Mouse (Mus musculus) heart, embryonic 14.5 days (tissue): Measurements from ENCODE around the gene Dpp10. TPM values are rescaled to one million over a fixed set of nuclear protein-coding genes. Genes with fewer than 3 reads are reported as not detected.

Experiments used
- ATAC-seq: fragments of 200-750 bp; cut with Nextera tagmentation; 2 replicates; pipeline ENCODE4 v1.8.0; 2017; ENCODE audit warnings: low read depth, moderate TSS enrichment; ENCODE audit not compliant: insufficient number of reproducible peaks, insufficient read depth, low FRiP score
- H3K27ac ChIP-seq, 2 experiments: fragments of 200-500 bp in 1 of 2; fragments of 300-500 bp in 1 of 2; sonication (generic) in 1 of 2; replicated peaks in 1 of 2; 2 replicates each; pipeline ENCODE4 v1.5.1; 2012 to 2014; ENCODE audit warnings: low read depth in 2 of 2, low read length in 2 of 2, control low read depth in 1 of 2, mild to moderate bottlenecking in 1 of 2, mixed read lengths in 1 of 2; ENCODE audit not compliant: control insufficient read depth in 1 of 2, insufficient read depth in 1 of 2
- H3K27me3 ChIP-seq: fragments of 300-500 bp; sonication (generic); 2 replicates; pipeline ENCODE4 v1.6.1; 2014; ENCODE audit warnings: mild to moderate bottlenecking, low read length, control low read depth; ENCODE audit not compliant: control insufficient read depth, insufficient read depth
- H3K36me3 ChIP-seq: fragments of 300-500 bp; sonication (generic); 2 replicates; pipeline ENCODE4 v1.6.1; 2014; ENCODE audit warnings: mild to moderate bottlenecking, control low read depth, low read length, mixed read lengths; ENCODE audit not compliant: control insufficient read depth, insufficient read depth
- H3K4me1 ChIP-seq, 2 experiments: fragments of 200-500 bp in 1 of 2; fragments of 300-500 bp in 1 of 2; sonication (generic) in 1 of 2; 2 replicates each; pipeline ENCODE4 v1.6.1; 2012 to 2014; ENCODE audit warnings: low read length in 2 of 2, control low read depth in 1 of 2, mixed read lengths in 1 of 2; ENCODE audit not compliant: control insufficient read depth in 2 of 2, insufficient read depth in 2 of 2
- H3K4me2 ChIP-seq: fragments of 300-500 bp; sonication (generic); 2 replicates; pipeline ENCODE4 v1.6.1; 2014; ENCODE audit warnings: mild to moderate bottlenecking, low read length
- H3K4me3 ChIP-seq, 2 experiments: fragments of 200-500 bp in 1 of 2; fragments of 300-500 bp in 1 of 2; sonication (generic) in 1 of 2; 2 replicates each; pipeline ENCODE4 v1.5.1; 2012 to 2014; ENCODE audit warnings: low read length in 2 of 2, mild to moderate bottlenecking in 2 of 2, control low read depth in 1 of 2, low read depth in 1 of 2, moderate library complexity in 1 of 2; ENCODE audit not compliant: control insufficient read depth in 1 of 2, insufficient read depth in 1 of 2
- H3K9ac ChIP-seq: fragments of 300-500 bp; sonication (generic); 2 replicates; pipeline ENCODE4 v1.6.1; 2014; ENCODE audit warnings: mild to moderate bottlenecking, low read length
- H3K9me3 ChIP-seq: fragments of 300-500 bp; sonication (generic); 2 replicates; pipeline ENCODE4 v1.6.1; 2016; ENCODE audit warnings: low read length, control low read depth; ENCODE audit not compliant: control insufficient read depth
- WGBS: fragments of 180-500 bp; shearing (Covaris S2); extraction: QIAGEN DNeasy Blood & Tissue Kit; methylation state at CpG from one replicate; pipeline ENCODE4 v1.1.7; 2014; 5-methylcytosine and 5-hydroxymethylcytosine counted together
- polyA plus RNA-seq: library from polyadenylated mRNA; unstranded; fragments of >200 nt; fragmentation: Nextera tagmentation; extraction: Ambion mirVana; gene quantifications from 2 replicates; pipeline ENCODE4 v1.2.1, GENCODE M21; 2014

Dpp10 gene
- polyA plus RNA-seq, 1 experiment from 2014 or later = 0.12 TPM

GRCm38 (mm10) chr1:123707292-123707691 is 338.1 kb downstream of the Dpp10 start:
- 74% methylated on average over 3 of the region's 3 CpGs for WGBS
- Histone ChIP-seq H3K36me3 (no peaks in the 10 kb centered on the region), H3K27me3 (no peaks in the 10 kb centered on the region), H3K4me3 (no peak overlapping the region), H3K9ac (no peak overlapping the region), H3K4me2 (no peak overlapping the region), H3K27ac (no peak overlapping the region), H3K9me3 (no peaks in the 10 kb centered on the region), H3K4me1 (no peaks in the 10 kb centered on the region)
- no peak for ATAC-seq

GRCm38 (mm10) chr1:123658409-123658808 is 386.9 kb downstream of the Dpp10 start:
- Histone ChIP-seq H3K36me3 (no peaks in the 10 kb centered on the region), H3K27me3 (no peaks in the 10 kb centered on the region), H3K9me3 (no peaks in the 10 kb centered on the region), H3K4me3 (no peak overlapping the region), H3K9ac (no peak overlapping the region), H3K27ac (no peak overlapping the region), H3K4me2 (no peak overlapping the region), H3K4me1 (0 out of 4 replicates have a peak, but pooled peaks cover 0 to 5% of the 10 kb centered on the region in 2 experiments)
- 66% methylated on average over 2 of the region's 2 CpGs for WGBS
- no peak for ATAC-seq

DNA sequence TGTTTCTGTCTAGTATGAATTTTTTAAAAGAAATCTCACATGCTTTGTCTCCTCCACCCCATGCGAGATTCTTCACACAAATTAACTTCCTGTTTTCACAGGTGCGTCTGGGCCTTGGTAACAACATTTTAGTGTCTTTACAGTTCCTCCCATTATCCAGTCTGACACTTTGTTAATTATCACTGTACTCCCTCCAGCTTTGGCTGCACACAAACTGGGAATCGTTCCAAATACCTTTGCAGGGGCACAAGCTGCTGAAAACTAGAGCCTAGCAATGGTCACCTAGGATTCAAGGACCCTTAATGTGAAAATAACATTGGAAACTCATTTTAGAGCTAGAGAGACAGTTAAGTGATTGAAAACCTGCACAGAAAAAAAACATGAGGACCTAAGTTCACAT is 388.8 kb downstream of the Dpp10 start:
- H3K9me3 ChIP-seq = no peaks in the 10 kb centered on the region
- 43% methylated on average over 3 of the region's 3 CpGs for WGBS
- H3K27me3 ChIP-seq = no peaks in the 10 kb centered on the region
- no peaks in the 10 kb centered on the region for H3K36me3 ChIP-seq
- no peak overlapping the region for H3K4me2 ChIP-seq
- 0 out of 4 replicates have a peak, but pooled peaks cover 0 to 5% of the 10 kb centered on the region in 2 experiments for H3K4me1 ChIP-seq
- no peak for ATAC-seq
- H3K9ac ChIP-seq = no peak overlapping the region
- no peak overlapping the region for H3K27ac ChIP-seq
- H3K4me3 ChIP-seq = no peak overlapping the region

- Histone ChIP-seq H3K27ac (no peak overlapping the region), H3K4me3 (no peak overlapping the region), H3K4me1 (no peaks in the 10 kb centered on the region), H3K9ac (no peak overlapping the region), H3K36me3 (no peaks in the 10 kb centered on the region), H3K9me3 (no peaks in the 10 kb centered on the region), H3K27me3 (no peaks in the 10 kb centered on the region), H3K4me2 (no peak overlapping the region)
- WGBS = 82% methylated on average over 1 of the region's 1 CpGs
- ATAC-seq = no peak
Measured at GRCm38 (mm10) chr1:123637897-123638296, 407.5 kb downstream of the Dpp10 start.

DNA sequence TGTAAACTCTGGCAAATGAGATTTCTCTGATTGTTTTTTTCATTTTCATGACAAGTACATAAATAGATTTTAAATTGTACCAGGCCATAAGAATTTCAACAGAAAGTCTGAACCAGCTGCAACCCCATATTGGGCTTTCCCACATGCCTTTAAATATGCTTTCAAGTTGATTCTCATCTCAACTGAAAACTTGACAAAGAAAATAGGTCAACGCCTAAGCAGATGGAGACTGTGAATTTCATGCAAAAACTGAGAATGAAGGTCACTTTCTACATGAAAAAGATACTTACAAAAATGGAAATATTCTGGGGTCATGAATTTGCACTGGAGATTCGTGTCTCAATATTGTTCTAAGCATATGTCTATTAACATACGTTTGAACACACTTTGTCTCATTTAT is 417.1 kb downstream of the Dpp10 start:
- no peak for ATAC-seq
- Histone ChIP-seq H3K9me3 (no peaks in the 10 kb centered on the region), H3K4me2 (no peak overlapping the region), H3K36me3 (no peaks in the 10 kb centered on the region), H3K27me3 (no peaks in the 10 kb centered on the region), H3K4me1 (no peaks in the 10 kb centered on the region), H3K4me3 (no peak overlapping the region), H3K9ac (no peak overlapping the region), H3K27ac (no peak overlapping the region)
- 75% methylated on average over 3 of the region's 3 CpGs for WGBS

GRCm38 (mm10) chr1:123584857-123585256 is 460.5 kb downstream of the Dpp10 start:
- no peak overlapping the region for H3K4me2 ChIP-seq
- H3K4me3 ChIP-seq = no peak overlapping the region
- H3K27me3 ChIP-seq = no peaks in the 10 kb centered on the region
- no peaks in the 10 kb centered on the region for H3K4me1 ChIP-seq
- no peaks in the 10 kb centered on the region for H3K9me3 ChIP-seq
- no peak for ATAC-seq
- no peak overlapping the region for H3K27ac ChIP-seq
- H3K36me3 ChIP-seq = no peaks in the 10 kb centered on the region
- H3K9ac ChIP-seq = no peak overlapping the region

DNA sequence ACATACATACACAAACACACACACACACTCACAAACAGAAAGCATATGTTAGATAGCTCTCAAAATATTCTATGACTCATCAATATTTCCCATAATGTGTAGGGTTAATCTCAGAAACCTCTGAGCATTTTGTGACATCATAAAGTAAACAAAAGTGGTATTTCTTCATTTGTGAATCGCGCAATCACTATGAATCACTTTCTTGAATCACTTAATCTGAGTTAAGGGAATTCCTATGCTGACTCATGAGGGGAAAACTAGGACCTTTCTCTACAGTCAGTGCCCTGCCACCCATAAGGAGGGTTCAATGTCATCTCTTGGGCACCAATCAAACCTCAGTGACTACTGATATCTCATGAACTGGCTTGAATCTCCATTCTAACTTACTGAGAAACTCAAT is 465.2 kb downstream of the Dpp10 start:
- ATAC-seq = no peak
- Histone ChIP-seq H3K27ac (no peak overlapping the region), H3K36me3 (no peaks in the 10 kb centered on the region), H3K9me3 (no peaks in the 10 kb centered on the region), H3K9ac (no peak overlapping the region), H3K4me3 (no peak overlapping the region), H3K4me2 (no peak overlapping the region), H3K27me3 (no peaks in the 10 kb centered on the region), H3K4me1 (no peaks in the 10 kb centered on the region)
- 79% methylated on average over 2 of the region's 2 CpGs for WGBS

GRCm38 (mm10) chr1:123573713-123574112 is 471.6 kb downstream of the Dpp10 start:
- H3K9me3 ChIP-seq = no peaks in the 10 kb centered on the region
- H3K27me3 ChIP-seq = no peaks in the 10 kb centered on the region
- no peak for ATAC-seq
- no peak overlapping the region for H3K9ac ChIP-seq
- H3K27ac ChIP-seq = no peak overlapping the region
- no peak overlapping the region for H3K4me2 ChIP-seq
- H3K4me3 ChIP-seq = no peak overlapping the region
- WGBS = 78% methylated on average over 1 of the region's 1 CpGs
- H3K36me3 ChIP-seq = no peaks in the 10 kb centered on the region
- no peaks in the 10 kb centered on the region for H3K4me1 ChIP-seq
